Mouse (Mus musculus) frontal cortex, adult (tissue): ENCODE data around the gene Zfp719.

Experiments used
- ATAC-seq: cut with Nextera tagmentation; 2 replicates; pipeline ENCODE4 v1.9.2; 2017; ENCODE audit warnings: mild to moderate bottlenecking, moderate library complexity, mixed read lengths; ENCODE audit not compliant: low TSS enrichment

The Zfp719 gene

GRCm38 (mm10) chr7:43607743-43608287 lies 28.4 kb downstream of the Zfp719 start:
- ATAC-seq: no peak

DNA sequence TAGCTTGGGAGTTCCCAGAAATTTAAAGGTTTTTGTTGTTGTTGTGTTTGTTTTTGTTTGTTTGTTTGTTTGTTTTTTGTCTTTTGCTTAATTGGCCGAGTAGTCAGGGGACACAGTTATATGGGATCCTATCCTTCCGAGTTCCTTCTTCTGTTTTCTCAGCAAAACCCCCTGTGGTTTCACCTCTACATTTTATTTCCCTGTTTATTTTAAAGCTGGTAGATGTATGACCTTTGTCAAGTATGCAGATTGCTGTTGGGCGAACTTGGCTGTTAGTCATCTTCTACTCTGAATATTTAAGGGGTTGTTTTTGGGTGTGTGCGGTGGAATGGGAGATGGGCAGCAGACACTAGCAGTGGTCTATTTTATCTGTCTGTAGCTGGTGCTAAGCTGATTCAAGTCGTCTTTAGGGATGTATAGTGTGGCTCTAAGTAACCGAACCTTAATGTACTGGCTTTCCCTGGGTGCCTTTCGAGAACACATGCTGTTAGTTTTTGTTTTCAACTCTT lies 29.0 kb downstream of the Zfp719 start:
- no peak for ATAC-seq

GRCm38 (mm10) chr7:43613816-43614551 lies 34.6 kb downstream of the Zfp719 start:
- ATAC-seq: no peak

DNA sequence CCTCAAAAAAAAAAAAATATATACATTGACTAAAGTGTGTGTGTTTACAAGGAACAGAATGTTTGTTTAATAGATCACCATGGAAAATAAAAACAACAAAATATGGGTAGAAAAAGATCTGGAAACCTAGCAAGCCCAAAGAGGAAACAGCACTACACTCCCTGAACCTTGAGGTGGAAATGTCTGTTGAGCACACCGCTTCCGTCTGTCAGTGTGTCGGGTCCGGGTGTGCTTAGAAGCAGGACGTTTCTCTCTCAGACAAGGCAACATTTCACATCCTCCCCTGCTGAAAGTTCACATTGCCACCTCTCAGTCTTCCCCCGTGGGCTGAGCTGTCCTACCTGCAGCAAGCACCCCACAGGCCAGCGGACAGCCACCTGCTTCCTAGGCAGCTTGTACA lies 43.5 kb downstream of the Zfp719 start:
- ATAC-seq: no peak

- ATAC-seq: no peak
Observed at GRCm38 (mm10) chr7:43623819-43624218, 44.4 kb downstream of the Zfp719 start.

DNA sequence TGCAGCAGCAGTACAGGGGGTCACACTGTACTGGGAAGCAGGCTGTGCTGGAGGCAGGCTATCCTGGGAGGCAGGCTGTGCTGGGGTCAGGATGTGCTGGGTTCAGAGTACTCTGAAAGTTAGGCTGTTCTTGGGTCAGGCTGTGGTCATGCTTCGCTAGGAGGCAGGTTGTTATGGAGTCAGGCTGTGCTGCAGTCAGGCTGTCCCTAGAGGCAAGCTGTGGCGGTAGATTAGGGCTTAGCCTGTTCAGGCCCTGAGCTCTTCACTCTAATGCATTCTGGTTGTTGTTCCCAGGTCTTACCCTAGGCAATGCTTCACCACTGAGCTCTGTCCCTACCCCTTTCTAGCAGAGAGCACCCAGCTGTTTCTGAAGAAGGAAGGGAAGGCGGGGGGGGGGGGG lies 45.7 kb downstream of the Zfp719 start:
- ATAC-seq: no peak

- ATAC-seq: no peak
Observed at GRCm38 (mm10) chr7:43625794-43626422, 46.5 kb downstream of the Zfp719 start.

DNA sequence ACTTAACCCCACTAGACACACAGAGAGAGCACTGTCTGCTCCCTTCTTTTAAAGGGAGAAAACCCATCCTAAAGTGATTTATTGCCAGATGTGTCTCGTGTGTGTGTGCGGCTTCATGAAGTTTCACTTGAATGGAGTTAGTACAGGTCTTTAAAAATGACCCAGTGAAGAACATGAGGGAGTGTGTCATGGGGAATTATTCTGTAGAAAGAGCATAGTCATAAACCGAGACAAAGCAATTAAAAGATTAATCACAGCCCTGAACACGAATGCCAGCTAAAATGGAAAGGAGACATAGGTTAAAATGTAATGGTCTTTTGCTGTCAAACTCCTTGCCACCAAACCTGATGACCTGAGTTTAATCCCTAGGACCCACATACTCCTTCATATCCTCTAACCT lies 54.5 kb downstream of the Zfp719 start:
- ATAC-seq: no peak

DNA sequence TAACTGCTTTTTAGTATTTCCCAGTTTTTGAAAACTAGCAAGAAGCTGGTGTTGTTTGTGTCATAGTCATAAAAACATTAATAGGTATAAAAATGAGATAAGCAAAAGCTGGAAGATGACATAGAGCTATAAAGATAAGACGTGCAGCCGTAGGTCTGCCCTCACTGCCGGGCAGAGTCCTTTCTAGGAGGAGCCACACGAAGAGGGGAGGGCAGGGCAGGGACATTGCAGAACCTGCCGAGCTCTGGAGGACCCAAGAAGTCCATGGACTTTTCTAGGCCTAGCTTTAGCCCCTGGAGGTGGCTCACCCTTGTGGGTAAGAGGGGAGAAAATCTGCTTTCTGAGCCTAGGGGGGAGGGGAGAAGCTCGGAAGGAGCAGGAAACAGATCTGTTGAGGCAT lies 55.1 kb downstream of the Zfp719 start, which contains the start of gene Ceacam18:
Ceacam18 (plus strand) TSS at position 208 of the 400 bp plus-strand sequence.
- no peak for ATAC-seq

- ATAC-seq: no peak
Observed at GRCm38 (mm10) chr7:43636194-43636593, 56.8 kb downstream of the Zfp719 start.

- ATAC-seq: no peak
Observed at GRCm38 (mm10) chr7:43637118-43637517, 57.7 kb downstream of the Zfp719 start.

GRCm38 (mm10) chr7:43642587-43642986 lies 63.2 kb downstream of the Zfp719 start:
- no peak for ATAC-seq
